Mouse (Mus musculus) cerebral cortex, adult 2 months (tissue): ENCODE measurements around the gene Kif24.

ENCODE experiments used
- WGBS: fragments of 180-500 bp; shearing (Covaris S2); methylation state at CpG from one replicate; pipeline ENCODE4 v1.1.7; 2018; 5-methylcytosine and 5-hydroxymethylcytosine counted together

Gene Kif24

DNA sequence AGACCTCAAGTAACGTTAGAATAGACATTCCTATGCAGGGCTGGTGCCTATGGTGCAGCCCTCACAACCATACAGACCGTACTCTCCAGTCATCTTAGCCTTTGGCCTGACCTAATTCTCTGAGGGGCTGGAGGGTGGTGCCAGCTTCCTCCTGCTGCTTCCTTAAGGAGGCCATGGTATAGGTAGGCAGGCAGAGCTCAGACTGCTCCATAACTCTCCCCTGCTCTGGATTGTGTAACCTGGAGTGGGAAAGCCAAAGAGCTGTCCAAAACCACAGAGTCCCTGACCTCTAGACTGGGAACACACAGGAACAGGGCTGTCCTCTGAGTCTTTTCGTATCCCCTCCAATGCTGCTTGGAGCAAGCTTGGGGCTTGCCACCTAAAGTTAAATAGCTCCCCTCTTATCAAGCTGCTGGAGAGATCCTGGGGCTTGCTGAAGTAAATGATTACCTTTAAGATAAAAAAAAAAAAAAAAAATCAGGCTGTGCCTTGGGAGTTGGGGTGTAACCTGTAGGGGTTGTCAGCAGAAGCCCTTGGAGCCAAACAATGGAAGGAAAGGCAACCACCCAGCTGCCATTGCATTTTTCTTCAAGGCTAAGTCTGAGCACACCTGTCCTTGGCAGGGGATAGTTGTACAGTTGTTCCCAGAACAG lies 28.9 kb upstream of the Kif24 start:
- 90% methylated on average over 3 of the region's 3 CpGs for WGBS

DNA sequence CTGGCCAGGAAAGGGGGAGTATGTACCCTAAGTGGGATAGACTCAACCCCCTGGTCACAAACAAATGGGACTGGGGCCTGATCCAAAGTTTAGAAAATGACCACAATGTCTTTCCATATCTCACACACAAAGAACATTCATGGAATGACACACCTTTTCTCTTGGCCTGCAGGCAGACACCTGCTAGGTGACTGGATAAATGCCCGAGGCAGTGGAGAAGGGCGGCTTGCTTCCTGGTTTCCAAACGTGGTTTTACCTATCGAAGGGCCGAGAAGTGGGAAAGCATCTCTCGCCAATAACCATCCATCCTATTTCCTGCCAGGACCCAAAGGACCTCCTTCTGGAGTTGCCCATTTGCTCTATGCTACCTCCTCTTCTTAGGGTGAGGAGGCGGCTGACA lies 28.3 kb upstream of the Kif24 start:
- 93% methylated on average over 7 of the region's 7 CpGs for WGBS

DNA sequence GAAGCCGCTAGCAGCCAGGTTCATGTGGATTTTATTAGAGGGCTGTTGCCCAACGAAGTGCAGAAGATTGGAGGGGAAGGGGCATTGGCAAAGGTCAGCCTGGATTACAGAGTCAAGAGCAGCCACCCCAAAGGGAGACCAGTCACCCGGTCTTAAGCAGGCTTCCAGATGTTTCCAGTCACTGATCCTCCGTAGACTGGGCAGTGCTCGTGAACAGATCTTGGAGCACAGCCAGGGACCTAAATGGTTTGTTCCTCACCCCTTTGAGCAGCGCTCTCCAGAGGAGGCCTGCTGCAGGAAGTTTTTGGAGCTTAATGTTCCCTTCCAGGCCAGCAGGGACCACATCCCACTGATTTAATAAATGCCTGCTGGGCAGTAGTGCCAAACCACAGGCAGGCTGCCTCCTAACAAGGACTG lies 16.9 kb upstream of the Kif24 start:
- WGBS, result 48% methylated on average over 6 of the region's 6 CpGs

DNA sequence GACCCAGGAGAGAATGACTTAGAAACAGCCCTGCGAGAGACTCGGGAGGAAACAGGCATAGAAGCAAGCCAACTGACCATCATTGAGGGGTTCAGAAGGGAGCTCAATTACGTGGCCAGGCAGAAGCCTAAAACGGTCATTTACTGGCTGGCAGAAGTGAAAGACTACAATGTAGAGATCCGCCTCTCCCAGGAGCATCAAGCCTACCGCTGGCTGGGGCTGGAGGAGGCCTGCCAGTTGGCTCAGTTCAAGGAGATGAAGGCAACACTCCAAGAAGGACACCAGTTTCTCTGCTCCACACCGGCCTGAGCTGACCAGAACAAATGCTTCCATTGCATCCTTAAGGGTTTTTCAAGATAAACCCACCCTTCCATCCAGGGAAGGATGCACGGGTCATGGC lies 15.6 kb upstream of the Kif24 start:
- WGBS, result 71% methylated on average over 8 of the region's 8 CpGs

DNA sequence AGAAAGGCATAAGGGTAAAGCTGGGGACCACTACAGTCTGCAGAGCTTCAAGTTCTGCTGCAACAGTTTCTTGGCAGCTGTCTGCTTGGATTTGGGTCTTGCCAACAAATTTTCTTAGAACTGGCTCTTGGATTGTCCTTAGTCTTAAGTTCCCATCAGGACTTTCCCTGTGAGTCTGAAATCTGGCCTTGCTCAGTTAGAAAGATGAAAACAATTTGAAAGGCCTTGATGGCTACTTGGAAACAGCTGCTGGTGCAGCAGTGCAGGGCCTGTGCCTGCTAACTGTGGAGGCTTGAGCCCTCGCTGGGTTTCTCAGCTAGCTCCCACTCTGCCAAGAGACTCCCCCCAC lies 14.7 kb upstream of the Kif24 start:
- 53% methylated on average over 1 of the region's 1 CpGs for WGBS

DNA sequence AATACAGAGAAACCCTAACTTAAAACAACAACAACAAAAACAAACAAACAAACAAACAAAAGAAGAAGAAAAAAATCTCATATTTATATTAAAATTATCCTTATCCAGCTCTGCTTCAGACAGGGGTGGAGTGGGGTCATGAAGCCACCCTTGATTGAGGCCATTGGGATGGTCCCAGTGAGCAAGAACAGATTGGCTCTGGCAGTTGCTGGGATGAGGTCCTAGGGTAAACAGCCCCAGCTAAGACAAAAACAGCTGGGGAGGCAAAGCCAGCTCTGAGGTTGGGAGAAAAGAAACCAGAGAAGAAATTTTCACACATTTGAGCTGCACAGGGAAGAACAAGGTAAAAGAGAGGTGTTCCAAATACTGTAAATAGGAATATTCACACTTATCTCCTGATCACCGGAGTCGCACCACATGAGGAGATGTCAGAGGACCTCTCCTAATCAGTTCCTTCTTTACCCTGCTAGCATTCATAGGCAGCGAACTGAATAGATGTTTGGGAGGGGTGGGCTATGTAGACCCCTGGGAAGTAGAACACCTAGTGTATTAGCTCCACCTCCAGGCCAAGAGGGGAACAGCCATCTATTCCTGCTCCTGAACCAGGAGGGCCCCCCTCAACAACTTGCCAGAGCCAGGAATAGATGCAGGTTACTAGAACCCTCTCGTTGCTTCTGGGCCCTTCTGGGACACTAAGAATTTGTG lies 14.2 kb upstream of the Kif24 start:
- 81% methylated on average over 4 of the region's 4 CpGs for WGBS

DNA sequence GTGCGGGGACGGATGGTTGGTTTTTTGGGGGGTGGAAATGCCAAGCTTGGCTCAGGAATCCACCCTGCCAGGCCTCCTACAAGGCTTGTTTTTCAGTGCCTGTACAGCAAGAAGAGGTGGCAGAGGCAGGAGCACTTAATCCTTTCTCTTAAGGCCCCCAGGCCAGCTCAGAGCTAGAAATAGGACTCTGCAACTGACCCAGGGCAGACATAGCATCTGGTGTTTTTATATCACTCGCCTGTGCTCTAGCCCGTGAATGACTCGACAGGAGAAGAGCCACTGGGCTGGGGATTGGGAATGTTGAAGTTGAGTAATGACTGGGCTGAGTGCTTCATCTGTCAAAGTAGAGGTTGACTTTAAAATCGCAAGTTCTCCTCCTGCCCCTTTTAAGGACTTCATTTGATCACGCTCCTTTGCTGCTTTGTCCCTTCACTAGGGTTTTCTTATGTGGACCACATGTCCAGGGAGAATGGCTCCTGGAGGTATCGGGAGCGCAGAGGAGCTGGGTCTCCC lies 13.0 kb upstream of the Kif24 start:
- 93% methylated on average over 9 of the region's 9 CpGs for WGBS

DNA sequence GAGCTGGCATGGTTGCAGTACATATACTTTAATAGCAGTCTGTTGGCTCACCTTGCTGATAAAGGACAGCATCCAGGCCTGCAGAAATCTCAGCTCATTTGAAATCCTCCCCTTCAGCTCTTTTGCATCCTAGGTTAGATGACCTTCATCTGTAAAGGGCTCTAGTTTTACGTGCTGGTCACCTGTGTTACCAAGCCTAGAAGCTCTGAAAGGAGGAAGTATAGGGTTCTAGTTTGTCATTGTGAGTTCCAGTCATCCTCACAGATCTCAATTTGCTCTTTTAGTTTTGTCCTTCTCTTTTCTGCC lies 6.7 kb upstream of the Kif24 start:
- 76% methylated on average over 1 of the region's 1 CpGs for WGBS

DNA sequence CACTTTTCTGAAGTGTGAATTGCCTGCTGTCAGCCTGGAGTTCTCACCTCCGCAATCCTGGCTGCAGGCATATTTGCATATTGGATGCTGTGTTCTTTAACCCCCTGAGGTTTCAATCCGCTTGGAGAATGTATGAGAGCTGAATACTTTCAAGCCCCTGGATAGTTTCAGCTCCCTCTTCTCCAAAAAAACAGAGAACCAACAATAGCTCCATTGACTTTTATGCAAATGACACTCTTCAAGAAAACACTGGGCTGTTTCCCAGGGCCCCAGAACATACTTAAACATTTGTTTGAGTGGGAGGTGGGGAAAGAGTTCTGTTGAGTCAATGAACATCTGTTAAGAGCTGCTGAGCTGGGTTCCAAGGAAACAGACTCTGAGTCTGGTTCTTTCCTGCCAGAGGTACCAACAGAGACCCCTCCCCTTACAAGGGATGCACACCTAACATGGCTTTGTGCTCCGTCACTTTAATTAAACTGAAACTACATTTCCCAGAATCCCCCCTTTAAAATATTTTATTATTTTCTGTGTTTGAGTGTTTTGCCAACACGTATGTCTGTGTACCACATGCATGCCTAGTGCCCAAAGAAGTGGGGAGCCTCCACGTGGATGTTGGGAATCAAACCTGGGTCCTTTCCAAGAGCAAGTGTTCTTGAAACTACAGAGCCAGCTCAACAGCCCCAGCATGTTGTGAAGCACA lies 6.1 kb upstream of the Kif24 start:
- WGBS, result 20% methylated on average over 5 of the region's 5 CpGs

DNA sequence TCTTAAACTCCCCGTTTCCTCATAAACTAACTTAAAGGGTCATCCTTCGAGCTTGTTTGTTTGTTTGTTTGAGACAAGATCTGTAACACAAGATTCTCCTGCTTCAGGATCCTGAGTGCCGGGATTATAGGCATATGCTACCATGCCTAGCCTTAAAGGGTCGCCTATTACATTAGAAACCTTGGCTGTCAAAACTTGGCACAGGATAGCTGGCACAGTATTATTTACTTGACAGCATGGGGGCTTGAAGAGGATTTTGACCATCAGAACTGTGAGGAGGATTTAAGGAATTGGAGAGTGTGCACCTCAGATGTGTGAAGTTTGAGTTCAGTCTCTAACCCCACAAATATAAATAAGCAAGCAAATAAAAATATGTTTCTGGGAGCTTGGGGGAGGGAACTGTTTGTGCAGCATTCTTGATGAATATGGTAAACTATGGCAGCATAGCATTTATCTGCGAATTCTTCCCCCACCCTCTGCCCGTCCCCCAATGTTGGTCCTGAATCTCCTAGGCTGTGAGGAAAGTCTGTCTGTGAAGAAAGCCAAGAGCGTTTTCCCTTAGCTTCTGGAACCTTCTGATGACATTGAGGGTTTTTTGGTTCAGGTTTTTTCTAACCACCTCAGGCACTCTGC lies 5.5 kb upstream of the Kif24 start:
- 44% methylated on average over 7 of the region's 7 CpGs for WGBS

DNA sequence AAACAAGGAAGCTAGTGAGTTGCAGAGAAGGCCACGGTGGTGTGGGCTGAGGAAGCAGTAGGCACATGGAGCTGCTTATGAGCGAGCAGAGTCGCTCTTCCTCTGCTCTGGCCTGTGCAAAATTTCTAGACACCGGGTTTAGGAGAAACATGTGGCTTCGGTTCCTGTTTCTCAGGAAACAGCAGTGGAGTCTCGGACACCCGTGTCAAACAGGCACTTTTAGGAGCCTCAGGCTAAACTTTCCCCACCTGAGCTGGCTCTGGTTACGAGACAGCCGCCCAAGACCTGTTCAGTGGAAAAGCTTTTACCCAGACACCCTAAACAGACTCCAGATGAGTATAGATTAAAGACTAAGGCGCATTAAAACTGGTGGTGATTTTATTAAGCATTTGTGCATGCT lies 4.5 kb upstream of the Kif24 start:
- 54% methylated on average over 10 of the region's 10 CpGs for WGBS

DNA sequence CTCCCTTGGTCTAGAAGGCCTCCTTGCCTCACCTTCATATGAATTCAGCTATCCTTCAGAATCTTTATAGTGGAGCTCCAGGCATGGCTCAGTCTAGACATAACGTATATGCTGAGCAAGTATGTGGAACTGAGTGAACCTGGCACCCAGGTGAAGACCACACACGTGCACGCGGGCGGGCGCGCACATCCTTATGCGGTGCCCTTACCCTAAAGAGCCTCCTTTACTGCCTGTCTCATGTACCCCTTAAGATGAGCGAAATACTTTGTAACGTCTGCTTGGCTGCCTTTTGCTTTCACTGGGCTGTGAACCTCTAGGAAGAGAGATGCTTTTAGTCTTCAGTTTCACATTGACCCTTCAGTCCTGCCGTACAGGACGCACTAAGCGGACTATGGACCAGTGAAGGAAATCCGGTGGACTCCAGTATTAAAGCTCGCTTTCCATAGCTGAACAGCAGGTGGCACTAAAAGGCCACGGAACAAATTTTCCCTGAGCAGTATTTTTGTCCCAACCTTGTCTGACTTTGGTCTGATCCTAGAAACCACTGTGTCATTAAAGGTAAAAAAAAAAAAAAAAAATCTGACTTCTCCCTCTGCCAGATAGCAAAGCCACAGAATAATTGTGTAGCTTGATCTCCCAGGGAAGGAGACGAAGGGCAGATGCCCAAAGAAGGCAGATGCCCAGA lies 3.9 kb upstream of the Kif24 start:
- 48% methylated on average over 17 of the region's 17 CpGs for WGBS

DNA sequence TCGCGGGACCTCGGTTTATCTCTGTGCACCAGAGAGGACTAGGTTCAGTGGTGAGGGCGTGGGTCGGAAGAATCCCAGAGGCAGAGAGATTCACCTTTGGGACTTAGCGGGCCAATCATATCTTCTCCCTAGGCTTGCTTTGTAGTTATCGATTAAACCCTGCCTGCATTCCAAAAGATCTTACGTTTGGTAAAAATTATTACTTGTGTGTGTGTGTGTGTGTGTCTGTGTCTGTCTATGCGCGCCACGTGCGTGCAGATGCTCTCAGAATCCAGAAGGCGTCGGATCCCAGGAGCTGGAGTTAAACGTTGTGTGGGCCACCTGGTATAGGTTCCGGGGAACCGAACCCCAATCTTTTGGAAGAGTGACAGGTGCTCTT lies 589 bp upstream of the Kif24 start:
- WGBS, result 5% methylated on average over 17 of the region's 17 CpGs

DNA sequence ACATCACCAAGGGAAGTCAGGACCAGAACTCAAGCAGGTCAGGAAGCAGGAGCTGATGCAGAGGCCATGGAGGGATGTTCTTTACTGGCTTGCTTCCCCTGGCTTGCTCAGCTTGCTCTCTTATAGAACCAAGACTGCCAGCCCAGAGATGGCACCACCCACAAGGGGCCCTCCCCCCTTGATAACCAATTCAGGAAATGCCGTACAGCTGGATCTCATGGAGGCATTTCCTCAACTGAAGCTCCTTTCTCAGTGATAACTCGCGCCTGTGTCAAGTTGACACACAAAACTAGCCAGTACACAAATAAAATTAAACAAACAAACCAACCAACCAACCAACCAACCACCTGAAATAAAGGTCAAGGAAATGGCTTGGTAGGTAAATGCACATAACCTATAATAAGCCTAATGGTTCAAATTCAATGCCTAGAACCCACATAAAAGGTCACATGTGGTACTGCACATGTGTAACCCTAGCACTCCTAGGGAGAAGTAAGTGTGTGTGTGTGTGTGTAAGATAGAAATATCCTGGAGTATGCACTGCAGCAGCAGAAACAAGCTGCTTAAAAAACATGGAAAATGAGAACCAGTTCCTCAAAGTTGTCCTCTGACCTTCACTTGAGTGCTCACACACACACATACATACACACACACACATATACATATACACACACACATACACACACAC lies 1.5 kb downstream of the Kif24 start:
- WGBS, result 68% methylated on average over 3 of the region's 3 CpGs

DNA sequence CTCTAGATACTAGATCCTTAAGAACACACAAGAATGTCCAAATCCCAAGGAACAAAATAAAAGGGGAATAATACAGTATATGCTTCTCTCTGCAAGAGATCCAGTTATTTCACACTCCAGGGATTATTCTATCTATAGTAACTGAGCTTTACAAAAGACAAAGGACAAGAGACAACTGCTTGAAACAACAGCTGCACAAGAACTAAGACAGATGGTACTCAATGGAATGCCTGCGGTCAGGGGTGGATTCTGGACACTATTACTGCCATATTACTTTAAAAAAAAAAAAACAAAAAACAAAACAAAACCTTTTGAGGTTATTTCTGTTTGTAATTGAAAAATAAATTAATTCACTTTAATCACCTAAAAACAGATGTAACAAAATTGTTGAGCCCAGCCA lies 4.0 kb downstream of the Kif24 start:
- WGBS, result 91% methylated on average over 1 of the region's 1 CpGs

DNA sequence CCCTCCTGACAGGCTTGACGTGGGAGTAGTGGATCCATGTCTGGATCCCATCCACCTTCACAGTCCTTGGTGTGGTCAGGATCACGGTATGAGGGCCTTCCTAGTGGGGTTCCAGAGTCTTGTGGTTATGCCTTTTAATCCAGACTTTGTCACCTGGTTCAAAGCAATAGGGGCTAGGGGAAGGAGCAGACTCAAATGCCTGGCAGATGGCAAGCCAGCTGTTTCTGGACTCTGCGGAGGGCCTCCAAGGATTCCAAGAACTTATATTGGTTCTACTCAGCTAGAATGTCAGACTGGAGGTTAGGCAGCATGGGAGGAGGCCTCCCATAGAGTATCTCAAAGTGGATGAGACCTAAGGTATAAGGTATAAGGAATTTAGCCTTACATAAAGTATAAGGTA lies 17.1 kb downstream of the Kif24 start:
- 97% methylated on average over 3 of the region's 3 CpGs for WGBS

DNA sequence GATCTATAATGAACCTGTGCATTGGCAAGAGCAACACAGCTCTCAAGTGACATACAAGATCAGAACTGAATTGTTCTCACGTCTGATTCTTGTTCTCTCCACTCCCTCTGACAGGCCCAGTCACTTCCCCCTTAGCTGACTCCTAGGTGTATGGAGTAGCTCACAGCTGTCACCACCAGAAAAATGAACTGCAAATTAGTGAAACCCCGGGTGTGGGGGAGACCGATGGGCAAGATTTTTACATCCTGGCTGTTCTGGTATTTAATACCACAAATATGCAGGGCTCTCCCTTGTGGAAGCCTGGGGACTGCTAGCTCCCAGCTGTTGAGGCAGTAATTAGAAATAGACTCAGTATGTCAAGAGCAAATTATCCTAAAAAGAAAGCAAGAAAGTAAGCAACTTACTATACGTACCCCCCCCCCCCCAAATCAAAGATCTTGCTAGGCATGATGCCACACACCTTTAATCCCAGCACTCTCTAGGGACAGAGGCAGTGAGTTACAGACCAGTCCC lies 21.8 kb downstream of the Kif24 start:
- WGBS, result 83% methylated on average over 4 of the region's 4 CpGs

DNA sequence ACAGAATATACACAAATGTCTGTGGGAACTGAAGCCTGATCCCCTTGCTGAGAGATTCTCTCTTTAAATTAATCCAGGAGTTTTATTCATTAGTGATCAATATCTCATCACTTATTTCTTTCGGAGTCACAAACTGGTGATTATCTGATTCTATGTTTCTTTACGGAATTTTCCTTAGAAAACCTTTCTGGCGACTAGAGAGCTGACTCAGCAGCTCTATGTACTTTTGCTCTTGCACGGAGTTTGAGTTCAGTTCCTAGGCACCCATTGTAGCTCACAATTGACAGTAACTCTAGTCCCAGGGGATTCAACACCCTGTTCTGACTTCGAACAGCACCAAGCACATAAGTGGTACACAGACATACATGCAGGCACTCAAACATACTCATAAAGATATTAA lies 25.8 kb downstream of the Kif24 start:
- WGBS, result 63% methylated on average over 5 of the region's 5 CpGs

DNA sequence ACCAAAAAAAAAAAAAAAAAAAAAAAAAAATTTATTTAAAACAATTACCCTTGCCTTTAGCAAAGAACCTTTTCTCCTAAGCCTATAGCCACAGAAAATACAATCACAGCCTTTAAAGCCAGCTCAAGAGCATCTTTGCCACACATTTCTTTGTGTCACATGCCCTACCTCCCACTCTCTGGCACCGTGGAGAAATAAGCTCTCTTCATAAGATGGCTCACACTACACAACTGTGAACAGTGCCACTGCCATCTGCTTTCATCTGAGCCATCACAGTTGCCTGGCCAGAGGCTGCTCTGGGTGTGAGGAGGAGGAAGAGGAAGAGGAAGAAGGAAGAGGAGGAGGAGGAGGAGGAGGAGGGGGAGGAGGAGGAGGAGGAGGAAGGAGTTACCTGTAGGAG lies 55.3 kb downstream of the Kif24 start:
- WGBS, result 33% methylated on average over 1 of the region's 1 CpGs

DNA sequence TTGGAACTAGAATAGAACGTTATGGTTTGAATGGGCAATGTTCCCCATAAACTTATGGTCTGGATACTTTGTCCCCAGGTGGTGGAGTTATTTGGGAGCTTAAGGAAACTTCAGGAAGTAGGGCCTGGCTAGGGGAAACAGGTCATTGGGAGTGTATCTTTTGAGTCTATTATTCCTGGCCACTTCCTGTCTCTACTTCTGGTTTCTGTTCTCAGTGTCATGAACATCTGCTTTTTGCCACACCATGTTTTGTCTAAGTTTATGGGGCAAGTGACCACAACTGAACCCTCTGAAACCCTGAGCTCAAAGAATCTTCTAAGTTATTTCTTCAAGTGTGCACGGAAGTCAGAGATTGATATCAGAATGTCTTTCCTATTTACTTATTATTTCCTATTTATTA lies 57.3 kb downstream of the Kif24 start:
- WGBS, result 90% methylated on average over 2 of the region's 2 CpGs

DNA sequence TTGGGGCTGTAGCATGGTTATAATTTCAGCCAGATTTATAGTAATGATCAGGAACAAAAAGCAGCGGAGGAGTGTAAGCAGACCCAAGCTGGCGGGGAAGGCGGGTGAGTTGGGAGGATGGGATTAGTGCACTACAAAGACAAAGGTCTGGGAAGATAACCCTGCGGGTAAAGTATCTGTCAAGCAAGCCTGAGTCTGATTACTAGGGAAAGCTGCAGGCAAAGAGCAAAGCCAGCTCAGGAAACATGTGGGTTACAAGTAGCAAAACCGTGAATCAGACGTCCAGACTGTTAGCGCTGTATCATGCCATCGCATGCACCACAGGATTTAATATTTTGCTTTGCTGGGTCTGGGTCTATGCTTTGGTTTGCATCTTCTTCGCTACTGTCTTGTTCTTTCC lies 58.1 kb downstream of the Kif24 start:
- WGBS, result 94% methylated on average over 9 of the region's 9 CpGs
